Mouse (Mus musculus) ES-E14 (cell line): Measurements from ENCODE around the gene Aamp.
"Not testable (repeated sequence)": the region's sequence is repeated elsewhere in the genome, so short reads cannot be mapped to it uniquely, and the experiment has no call there.

ENCODE experiments used
- CHD2 ChIP-seq: IDR thresholded peaks from 2 replicates; pipeline ENCODE4 v1.6.1; 2014; ENCODE audit warnings: mild to moderate bottlenecking, low read depth, low read length, inconsistent platforms
- HCFC1 ChIP-seq: IDR thresholded peaks from 2 replicates; pipeline ENCODE4 v1.6.1; 2012; ENCODE audit warnings: low read length, inconsistent platforms, borderline replicate concordance; ENCODE audit not compliant: insufficient read depth
- MAFK ChIP-seq: IDR thresholded peaks from 2 replicates; pipeline ENCODE4 v1.6.1; 2014; ENCODE audit warnings: mild to moderate bottlenecking, low read depth, low read length, inconsistent platforms; ENCODE audit not compliant: insufficient read depth
- ZC3H11A ChIP-seq: IDR thresholded peaks from 2 replicates; pipeline ENCODE4 v1.6.1; 2012; ENCODE audit warnings: low read depth, mild to moderate bottlenecking, inconsistent platforms, low read length, borderline replicate concordance
- ZNF384 ChIP-seq: IDR thresholded peaks from 2 replicates; pipeline ENCODE4 v1.6.1; 2012; ENCODE audit warnings: low read depth, low read length, inconsistent platforms

DNA sequence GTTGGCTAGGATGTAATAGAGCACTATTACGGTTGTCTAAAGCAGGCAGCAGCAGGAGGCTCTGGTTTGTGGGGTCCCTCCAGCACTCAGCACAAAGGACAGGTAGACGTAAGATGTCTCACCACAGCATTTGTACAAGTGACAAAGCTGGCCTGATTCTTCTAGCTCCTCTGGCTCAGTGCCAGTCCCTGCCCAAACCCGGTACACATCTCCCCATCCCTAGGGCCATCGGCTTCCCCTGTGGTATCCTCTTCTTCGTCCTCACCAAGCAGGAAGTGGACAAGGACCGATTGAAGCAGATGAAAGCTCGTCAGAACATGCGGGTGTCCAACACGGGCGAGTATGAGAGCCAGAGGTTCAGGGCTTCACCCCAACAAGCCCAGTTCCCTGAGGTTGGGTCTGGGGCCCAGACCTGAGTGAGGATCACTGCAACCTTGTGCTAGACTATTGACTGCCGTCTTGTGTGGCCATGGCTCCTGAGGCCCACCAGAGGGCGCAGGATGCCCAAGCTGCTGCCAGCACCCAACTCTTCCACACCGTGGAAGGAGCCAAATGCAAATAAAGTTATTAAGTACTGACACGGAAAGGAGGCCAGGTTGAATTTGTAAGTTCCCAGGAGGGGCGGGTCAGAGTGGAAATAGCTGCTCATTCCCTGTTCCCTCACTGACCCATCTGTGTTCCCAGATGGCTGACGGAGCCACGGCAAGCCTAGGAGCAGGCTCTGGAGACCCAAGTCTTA is 2.5 kb upstream of the Aamp start:
- not testable (repeated sequence) for TF ChIP-seq MAFK, CHD2, HCFC1, ZC3H11A, ZNF384
